Mouse (Mus musculus) small intestine, adult 2 months (tissue): Measurements from ENCODE around the gene Xkrx. TPM values are rescaled to one million over a fixed set of nuclear protein-coding genes. Genes with fewer than 3 reads are reported as not detected.
A peak's percentile ranks its signal among the peaks of the same experiment; 100 is the strongest.
"Not testable (repeated sequence)": the region's sequence is repeated elsewhere in the genome, so short reads cannot be mapped to it uniquely, and the experiment has no call there.

Experiments
- H3K27ac ChIP-seq: fragments of 200-500 bp; 2 replicates; pipeline ENCODE4 v1.5.1; 2012; ENCODE audit warnings: low read depth, low read length, control low read depth, inconsistent platforms; ENCODE audit not compliant: insufficient read depth
- H3K27me3 ChIP-seq: fragments of 200-500 bp; 2 replicates; pipeline ENCODE4 v1.6.1; 2012; ENCODE audit warnings: mild to moderate bottlenecking, moderate library complexity, low read length, inconsistent platforms; ENCODE audit not compliant: control insufficient read depth, insufficient read depth
- H3K36me3 ChIP-seq: fragments of 200-500 bp; 2 replicates; pipeline ENCODE4 v1.6.1; 2012; ENCODE audit warnings: mild to moderate bottlenecking, low read length, control low read depth, inconsistent platforms; ENCODE audit not compliant: control insufficient read depth, insufficient read depth
- H3K4me1 ChIP-seq: fragments of 200-500 bp; 2 replicates; pipeline ENCODE4 v1.6.1; 2012; ENCODE audit warnings: low read length, inconsistent platforms, mixed read lengths; ENCODE audit not compliant: control insufficient read depth, insufficient read depth, insufficient read length
- H3K4me3 ChIP-seq: fragments of 200-500 bp; 2 replicates; pipeline ENCODE4 v1.5.1; 2012; ENCODE audit warnings: low read depth, mild to moderate bottlenecking, control low read depth, inconsistent platforms, low read length, moderate library complexity
- CTCF ChIP-seq: fragments of 200-500 bp; IDR thresholded peaks from 2 replicates; pipeline ENCODE4 v1.5.1; 2012; ENCODE audit warnings: low read depth, mild to moderate bottlenecking, control low read depth, inconsistent platforms, low read length, moderate library complexity, mixed read lengths; ENCODE audit not compliant: insufficient replicate concordance, insufficient read length; ENCODE audit errors: extremely low read depth
- POLR2A ChIP-seq: fragments of 200-500 bp; IDR thresholded peaks from 2 replicates; pipeline ENCODE4 v1.6.1; 2012; ENCODE audit warnings: low read depth, mild to moderate bottlenecking, control low read depth, inconsistent platforms, low read length, moderate library complexity
- WGBS: fragments of 180-500 bp; shearing (Covaris S2); methylation state at CpG from one replicate; pipeline ENCODE4 v1.1.7; 2018; 5-methylcytosine and 5-hydroxymethylcytosine counted together
- polyA plus RNA-seq: library from polyadenylated mRNA; depleted of rRNA; stranded (reverse); fragments of >200 nt; gene quantifications from 2 replicates; pipeline ENCODE4 v1.2.3, GENCODE M21; 2012; rRNA removed

Xkrx gene
- polyA plus RNA-seq = 0.20 and 0.77 TPM in 2 replicates

DNA sequence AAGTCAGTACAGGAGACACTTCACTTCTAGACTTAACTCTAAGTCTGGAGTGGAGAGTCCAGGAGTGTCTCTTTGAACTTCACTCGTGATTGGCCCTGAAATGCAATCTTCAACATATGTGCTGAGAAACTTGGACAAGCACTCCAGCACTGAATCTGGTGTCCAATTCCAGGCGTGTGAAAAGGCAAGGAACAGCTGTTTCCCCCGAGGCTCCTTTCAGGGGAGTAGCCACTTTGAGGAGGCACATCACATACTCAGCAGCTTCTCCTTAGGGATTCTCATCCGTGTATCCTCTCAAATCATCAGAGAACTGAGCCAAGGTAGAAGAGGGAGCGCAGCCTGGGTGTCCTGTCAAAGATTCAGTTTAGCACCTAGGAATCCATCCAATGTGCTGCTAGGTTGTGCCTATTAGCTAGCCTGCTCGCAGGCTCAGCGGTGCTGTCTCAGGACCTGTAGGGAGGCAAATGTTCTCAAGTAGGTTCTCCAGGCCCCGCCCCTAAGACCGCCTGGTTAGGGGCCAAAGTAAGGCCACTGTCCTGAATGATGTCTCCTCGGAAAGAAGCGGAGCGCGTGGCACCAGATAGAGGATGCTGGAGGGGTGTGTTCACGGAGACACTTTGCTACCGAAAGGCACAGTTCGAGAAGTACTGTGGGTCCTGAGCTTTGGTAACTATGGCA, at the start of gene Xkrx:
TSS of gene Xkrx (minus strand) at position 34 of the 678 bp plus-strand sequence.
- Histone ChIP-seq H3K36me3 (no peaks in the 10 kb centered on the region), H3K4me1 (peaks cover 3% of the 10 kb centered on the region; the same call in 1 of the 2 replicates), H3K27me3 (no peaks in the 10 kb centered on the region), H3K27ac (no peak within 1 kb of the TSS), H3K4me3 (peak within 1 kb of the TSS; percentile 40)
- TF ChIP-seq POLR2A = no peak
- TF ChIP-seq CTCF = no peak
- 31% methylated on average over 16 of the region's 16 CpGs for WGBS

- Histone ChIP-seq H3K27me3 (no peaks in the 10 kb centered on the region), H3K4me3 (no peak overlapping the region), H3K27ac (no peak overlapping the region), H3K4me1 (no peaks in the 10 kb centered on the region), H3K36me3 (peaks cover 2% of the 10 kb centered on the region; the same call in 1 of the 2 replicates)
- TF ChIP-seq CTCF (no peak), POLR2A (no peak)
- 88% methylated on average over 7 of the region's 7 CpGs for WGBS
Measured at GRCm38 (mm10) chrX:134211151-134211642, 49.3 kb upstream of the Xkrx start.

DNA sequence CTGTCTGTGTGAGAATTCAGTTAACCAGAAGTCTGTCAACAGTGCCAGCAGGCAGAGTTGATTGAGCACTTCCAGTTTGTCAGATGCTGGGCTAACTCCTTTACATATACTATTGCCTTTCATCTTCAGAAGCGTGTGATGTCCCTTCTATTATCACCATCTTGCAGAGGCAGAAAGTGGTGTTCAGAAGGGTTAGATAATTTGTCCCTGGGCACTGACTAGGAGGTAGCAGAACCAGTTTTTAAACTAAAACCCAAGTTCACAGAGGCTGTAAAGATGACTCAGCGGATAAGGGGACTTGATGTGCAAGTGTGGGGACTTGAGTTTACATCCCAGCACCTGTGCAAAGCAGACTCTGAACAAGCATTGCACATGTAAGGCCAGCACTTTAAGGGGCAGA, 46.6 kb upstream of the Xkrx start:
- 76% methylated on average over 2 of the region's 2 CpGs for WGBS
- TF ChIP-seq CTCF (no peak), POLR2A (no peak)
- H3K4me1 ChIP-seq = no peaks in the 10 kb centered on the region
- H3K36me3 ChIP-seq = peaks cover 2% of the 10 kb centered on the region; the same call in 1 of the 2 replicates
- H3K27me3 ChIP-seq = no peaks in the 10 kb centered on the region
- no peak overlapping the region for H3K27ac ChIP-seq
- H3K4me3 ChIP-seq = no peak overlapping the region

DNA sequence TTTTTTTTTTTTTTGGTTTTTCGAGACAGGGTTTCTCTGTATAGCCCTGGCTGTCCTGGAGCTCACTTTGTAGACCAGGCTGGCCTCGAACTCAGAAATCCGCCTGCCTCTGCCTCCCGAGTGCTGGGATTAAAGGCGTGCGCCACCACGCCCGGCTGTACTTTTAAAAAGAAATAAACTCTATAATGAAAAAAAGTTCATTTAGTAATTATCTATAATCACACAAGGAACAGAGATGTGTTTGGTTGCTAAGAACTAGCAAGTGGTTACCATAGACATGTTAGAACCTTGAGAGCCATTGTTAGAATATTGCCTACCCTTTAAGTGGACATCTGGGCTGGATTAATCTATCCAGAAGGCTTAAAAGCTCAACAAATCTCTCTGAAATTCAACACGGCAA, 25.3 kb upstream of the Xkrx start, which contains the start of gene Arl13a:
TSS of gene Arl13a (plus strand) at position 301 of the 400 bp plus-strand sequence.
- not testable (repeated sequence) for H3K4me3 ChIP-seq, H3K27me3 ChIP-seq, H3K36me3 ChIP-seq, H3K27ac ChIP-seq, H3K4me1 ChIP-seq
- WGBS = 92% methylated on average over 9 of the region's 9 CpGs

- no peaks in the 10 kb centered on the region for H3K36me3 ChIP-seq
- H3K4me3 ChIP-seq = no peak overlapping the region
- no peak for TF ChIP-seq POLR2A
- no peak for TF ChIP-seq CTCF
- no peaks in the 10 kb centered on the region for H3K27me3 ChIP-seq
- H3K4me1 ChIP-seq = no peaks in the 10 kb centered on the region
- 100% methylated on average over 1 of the region's 1 CpGs for WGBS
- no peak overlapping the region for H3K27ac ChIP-seq
Measured at GRCm38 (mm10) chrX:134174699-134175098, 12.8 kb upstream of the Xkrx start.

DNA sequence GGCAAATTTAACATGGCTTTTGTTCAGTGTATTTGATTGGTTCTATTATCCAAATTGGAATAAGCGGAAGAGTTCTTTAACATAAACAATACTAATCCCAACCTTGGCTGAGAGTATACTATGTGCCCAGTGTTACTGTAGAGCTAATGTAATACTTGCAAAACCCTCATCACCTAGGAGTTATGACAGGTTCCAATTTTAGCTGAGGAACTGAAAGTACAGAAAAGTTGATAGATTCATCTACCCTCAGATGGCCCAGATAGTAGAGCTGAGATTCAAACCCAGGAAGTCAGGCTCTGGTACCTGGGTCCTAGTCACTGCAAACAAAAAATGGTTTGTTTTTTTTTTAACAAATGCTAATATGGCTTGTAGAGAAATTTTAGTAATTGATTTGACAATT, 8.7 kb upstream of the Xkrx start:
- Histone ChIP-seq H3K27me3 (no peaks in the 10 kb centered on the region), H3K36me3 (no peaks in the 10 kb centered on the region), H3K4me3 (no peak overlapping the region), H3K27ac (no peak overlapping the region), H3K4me1 (no peaks in the 10 kb centered on the region)
- TF ChIP-seq CTCF = no peak
- WGBS = 100% methylated on average over 1 of the region's 1 CpGs

GRCm38 (mm10) chrX:134163484-134163883, 1.6 kb upstream of the Xkrx start:
- H3K4me3 ChIP-seq = no peak overlapping the region
- no peaks in the 10 kb centered on the region for H3K36me3 ChIP-seq
- H3K27ac ChIP-seq = no peak overlapping the region

More at GRCm38 (mm10) chrX:134163484-134163883, 1.6 kb upstream of the Xkrx start:
- Histone ChIP-seq H3K4me1 (peaks cover 3% of the 10 kb centered on the region; the same call in 1 of the 2 replicates), H3K27me3 (no peaks in the 10 kb centered on the region)
- WGBS = 47% methylated on average over 4 of the region's 4 CpGs
- no peak for TF ChIP-seq CTCF
- TF ChIP-seq POLR2A = no peak
